Mouse (Mus musculus) hindbrain, postnatal 0 days (tissue): ENCODE measurements around the gene Adamts14. TPM values are rescaled to one million over a fixed set of nuclear protein-coding genes. Genes with fewer than 3 reads are reported as not detected.

Experiments used
- ATAC-seq: fragments of 200-750 bp; cut with Nextera tagmentation; 2 replicates; pipeline ENCODE4 v1.8.0; 2017; ENCODE audit warnings: mild to moderate bottlenecking, moderate TSS enrichment, moderate library complexity
- DNase-seq: peaks from one replicate; pipeline ENCODE4 v3.0.0-alpha.2; 2015; ENCODE audit warnings: low spot score
- H3K27ac ChIP-seq: fragments of 300-500 bp; sonication (generic); 2 replicates; pipeline ENCODE4 v1.5.1; 2014; ENCODE audit warnings: mild to moderate bottlenecking
- H3K27me3 ChIP-seq: fragments of 300-500 bp; sonication (generic); 2 replicates; pipeline ENCODE4 v1.6.1; 2014; ENCODE audit warnings: low read length, mixed read lengths; ENCODE audit not compliant: insufficient read depth
- H3K36me3 ChIP-seq: fragments of 300-500 bp; sonication (generic); 2 replicates; pipeline ENCODE4 v1.6.1; 2014; ENCODE audit warnings: low read length, mixed read lengths; ENCODE audit not compliant: insufficient read depth
- H3K4me1 ChIP-seq: fragments of 300-500 bp; sonication (generic); 2 replicates; pipeline ENCODE4 v1.6.1; 2014; ENCODE audit warnings: antibody characterized with exemption, low read length, mixed read lengths; ENCODE audit not compliant: insufficient read depth
- H3K4me2 ChIP-seq: fragments of 300-500 bp; sonication (generic); 2 replicates; pipeline ENCODE4 v1.6.1; 2014; ENCODE audit warnings: low read depth, mild to moderate bottlenecking, low read length, moderate library complexity, mixed read lengths
- H3K4me3 ChIP-seq: fragments of 300-500 bp; sonication (generic); 2 replicates; pipeline ENCODE4 v1.5.1; 2014; ENCODE audit warnings: low read length
- H3K9ac ChIP-seq: fragments of 300-500 bp; sonication (generic); replicated peaks from 2 replicates; pipeline ENCODE4 v1.6.1; 2014; ENCODE audit warnings: mild to moderate bottlenecking, low read length, moderate library complexity, mixed read lengths
- H3K9me3 ChIP-seq: fragments of 300-500 bp; sonication (generic); 2 replicates; pipeline ENCODE4 v1.6.1; 2016; ENCODE audit warnings: low read length, mixed read lengths
- CTCF ChIP-seq: IDR thresholded peaks from 2 replicates; pipeline ENCODE4 v1.5.1; 2016; ENCODE audit warnings: antibody characterized with exemption, control low read depth, low read depth
- WGBS: fragments of 180-500 bp; shearing (Covaris S2); extraction: QIAGEN DNeasy Blood & Tissue Kit; methylation state at CpG from one replicate; pipeline ENCODE4 v1.1.7; 2014; 5-methylcytosine and 5-hydroxymethylcytosine counted together
- polyA plus RNA-seq: library from polyadenylated mRNA; unstranded; fragments of >200 nt; fragmentation: Nextera tagmentation; extraction: Ambion mirVana; gene quantifications from 2 replicates; pipeline ENCODE4 v1.2.1, GENCODE M21; 2015
- total RNA-seq: library from RNA; depleted of rRNA; stranded (reverse); fragments of >200 nt; gene quantifications from 2 replicates; pipeline ENCODE4 v1.2.3, GENCODE M21; 2014

The Adamts14 gene
- total and polyA plus RNA-seq, 2 experiments from 2014 or later = 0.36 to 1.8 TPM

GRCm38 (mm10) chr10:61261229-61262156, 11.7 kb downstream of the Adamts14 start:
- Histone ChIP-seq H3K9ac (no peak overlapping the region), H3K4me1 (peaks cover 3% of the 10 kb centered on the region; the same call in 1 of the 2 replicates), H3K27ac (no peak overlapping the region; the same call in 1 of the 2 replicates), H3K27me3 (no peaks in the 10 kb centered on the region), H3K36me3 (no peaks in the 10 kb centered on the region), H3K4me2 (no peak overlapping the region), H3K4me3 (no peak overlapping the region), H3K9me3 (peaks cover 3% of the 10 kb centered on the region; the same call in 1 of the 2 replicates)
- WGBS = 54% methylated on average over 13 of the region's 13 CpGs
- ATAC-seq = peak; percentile 69; the same call in 1 of the 2 replicates
- peak; percentile 58 for DNase-seq
- TF ChIP-seq CTCF = no peak

- 93% methylated on average over 1 of the region's 1 CpGs for WGBS
- TF ChIP-seq CTCF = no peak
Observed at GRCm38 (mm10) chr10:61258131-61258530, 15.1 kb downstream of the Adamts14 start.

GRCm38 (mm10) chr10:61256665-61257064, 16.6 kb downstream of the Adamts14 start:
- Histone ChIP-seq H3K27ac (no peak overlapping the region), H3K4me3 (no peak overlapping the region), H3K9ac (no peak overlapping the region), H3K4me2 (no peak overlapping the region), H3K4me1 (peaks cover 3% of the 10 kb centered on the region; the same call in 1 of the 2 replicates), H3K27me3 (no peaks in the 10 kb centered on the region), H3K36me3 (no peaks in the 10 kb centered on the region), H3K9me3 (peaks cover 3% of the 10 kb centered on the region; the same call in 1 of the 2 replicates)
- 95% methylated on average over 9 of the region's 9 CpGs for WGBS
- DNase-seq (no peak), ATAC-seq (no peak)
- TF ChIP-seq CTCF = no peak

More at GRCm38 (mm10) chr10:61258131-61258530, 15.1 kb downstream of the Adamts14 start:
- no peak overlapping the region for H3K4me2 ChIP-seq
- H3K9ac ChIP-seq = no peak overlapping the region
- H3K27me3 ChIP-seq = no peaks in the 10 kb centered on the region
- no peaks in the 10 kb centered on the region for H3K36me3 ChIP-seq
- H3K4me3 ChIP-seq = no peak overlapping the region
- ATAC-seq (no peak), DNase-seq (no peak)
- peaks cover 3% of the 10 kb centered on the region; the same call in 1 of the 2 replicates for H3K9me3 ChIP-seq
- H3K4me1 ChIP-seq = peaks cover 3% of the 10 kb centered on the region; the same call in 1 of the 2 replicates
- no peak overlapping the region for H3K27ac ChIP-seq

GRCm38 (mm10) chr10:61255190-61255589, 18.0 kb downstream of the Adamts14 start:
- ATAC-seq (no peak), DNase-seq (peak; percentile 40)
- Histone ChIP-seq H3K36me3 (no peaks in the 10 kb centered on the region), H3K9ac (no peak overlapping the region), H3K27me3 (no peaks in the 10 kb centered on the region), H3K27ac (0 out of 2 replicates have a peak overlapping the region, but pooled peaks have one; percentile 7), H3K4me3 (no peak overlapping the region), H3K9me3 (peaks cover 3% of the 10 kb centered on the region; the same call in 1 of the 2 replicates), H3K4me2 (no peak overlapping the region), H3K4me1 (no peaks in the 10 kb centered on the region)
- WGBS = 51% methylated on average over 8 of the region's 8 CpGs
- no peak for TF ChIP-seq CTCF

GRCm38 (mm10) chr10:61254761-61255160, 18.5 kb downstream of the Adamts14 start:
- WGBS = 40% methylated on average over 6 of the region's 6 CpGs
- H3K9me3 ChIP-seq = peaks cover 3% of the 10 kb centered on the region; the same call in 1 of the 2 replicates
- no peak overlapping the region for H3K4me2 ChIP-seq
- ATAC-seq (peak; percentile 40; the same call in 1 of the 2 replicates), DNase-seq (peak; percentile 76)
- H3K9ac ChIP-seq = no peak overlapping the region
- no peak for TF ChIP-seq CTCF
- H3K27ac ChIP-seq = 0 out of 2 replicates have a peak overlapping the region, but pooled peaks have one; percentile 7
- no peaks in the 10 kb centered on the region for H3K27me3 ChIP-seq
- no peaks in the 10 kb centered on the region for H3K36me3 ChIP-seq
- H3K4me1 ChIP-seq = no peaks in the 10 kb centered on the region
- no peak overlapping the region for H3K4me3 ChIP-seq

GRCm38 (mm10) chr10:61249951-61250350, 23.3 kb downstream of the Adamts14 start:
- no peak for TF ChIP-seq CTCF
- H3K4me2 ChIP-seq = no peak overlapping the region
- no peak overlapping the region for H3K4me3 ChIP-seq
- WGBS = 19% methylated on average over 2 of the region's 2 CpGs
- H3K27me3 ChIP-seq = no peaks in the 10 kb centered on the region
- no peaks in the 10 kb centered on the region for H3K4me1 ChIP-seq
- H3K27ac ChIP-seq = no peak overlapping the region
- H3K9me3 ChIP-seq = no peaks in the 10 kb centered on the region
- no peak overlapping the region for H3K9ac ChIP-seq
- ATAC-seq = no peak
- no peaks in the 10 kb centered on the region for H3K36me3 ChIP-seq
- no peak for DNase-seq
